Mouse (Mus musculus) liver, adult (tissue): Measurements from ENCODE around the gene S1pr5.

ENCODE experiments used
- GATA4 ChIP-seq: IDR thresholded peaks from 2 replicates; pipeline ENCODE4 v1.6.1; 2014; ENCODE audit warnings: mild to moderate bottlenecking, low read length; ENCODE audit not compliant: insufficient replicate concordance

S1pr5 gene

GRCm38 (mm10) chr9:21248326-21248725, at the start of gene S1pr5:
Gene S1pr5, minus strand, starts transcription at chr9:21248443.
- no peak; the same call in 1 of the 2 replicates for TF ChIP-seq GATA4

- no peak for TF ChIP-seq GATA4
Measured at GRCm38 (mm10) chr9:21292271-21292670, 44.0 kb upstream of the S1pr5 start.

- no peak for TF ChIP-seq GATA4
Measured at GRCm38 (mm10) chr9:21291022-21291787, 43.0 kb upstream of the S1pr5 start, which contains the start of gene Cdkn2d. Gene Cdkn2d, minus strand, starts transcription at chr9:21291407.

GRCm38 (mm10) chr9:21290589-21290988, 42.3 kb upstream of the S1pr5 start:
- TF ChIP-seq GATA4 = no peak

GRCm38 (mm10) chr9:21289337-21289671, 41.1 kb upstream of the S1pr5 start:
- no peak for TF ChIP-seq GATA4

GRCm38 (mm10) chr9:21288404-21289336, 40.4 kb upstream of the S1pr5 start:
- no peak for TF ChIP-seq GATA4

GRCm38 (mm10) chr9:21287571-21288402, 39.5 kb upstream of the S1pr5 start, which contains the start of gene Kri1:
Gene Kri1, minus strand, starts transcription at chr9:21287969.
- no peak for TF ChIP-seq GATA4

GRCm38 (mm10) chr9:21286753-21287152, 38.5 kb upstream of the S1pr5 start:
- TF ChIP-seq GATA4 = no peak

GRCm38 (mm10) chr9:21283994-21284393, 35.8 kb upstream of the S1pr5 start:
- no peak for TF ChIP-seq GATA4

GRCm38 (mm10) chr9:21283591-21283990, 35.3 kb upstream of the S1pr5 start:
- TF ChIP-seq GATA4 = no peak

GRCm38 (mm10) chr9:21277776-21278175, 29.5 kb upstream of the S1pr5 start:
- TF ChIP-seq GATA4 = no peak

GRCm38 (mm10) chr9:21276307-21276706, 28.1 kb upstream of the S1pr5 start:
- no peak for TF ChIP-seq GATA4

- no peak for TF ChIP-seq GATA4
Measured at GRCm38 (mm10) chr9:21275727-21276126, 27.5 kb upstream of the S1pr5 start.

GRCm38 (mm10) chr9:21275013-21275710, 26.9 kb upstream of the S1pr5 start:
- TF ChIP-seq GATA4 = no peak

GRCm38 (mm10) chr9:21274336-21274735, 26.1 kb upstream of the S1pr5 start:
- no peak for TF ChIP-seq GATA4
